Mouse (Mus musculus) heart, postnatal 36 days (tissue): ENCODE measurements around the gene Frmpd4. TPM values are rescaled to one million over a fixed set of nuclear protein-coding genes. Genes with fewer than 3 reads are reported as not detected.

Experiments used
- DNase-seq, 2 experiments: peaks; one replicate each; pipeline ENCODE4 v3.0.0; 2021 to 2022
- intact Hi-C: fragments of 180-260 bp; cut with DNase I; formaldehyde crosslinking; loops from one replicate; pipeline ENCODE4 v1.15.1; 2025
- total RNA-seq, 2 experiments: library from RNA; stranded (reverse); gene quantifications; 2 replicates each; pipeline ENCODE4 v1.2.3; 2021

Gene Frmpd4
- total RNA-seq, 2 experiments from 2014 or later = not detected

GRCm38 (mm10) chrX:167654806-167655495 lies 922.1 kb downstream of the Frmpd4 start:
- DNase-seq = no peak
- intact Hi-C loops = no loop called here

GRCm38 (mm10) chrX:167654249-167654648 lies 922.8 kb downstream of the Frmpd4 start:
- intact Hi-C loops = no loop called here

GRCm38 (mm10) chrX:167597639-167598217 lies 979.3 kb downstream of the Frmpd4 start:
- intact Hi-C loops = no loop called here
- no peak for DNase-seq

More at GRCm38 (mm10) chrX:167654249-167654648, 922.8 kb downstream of the Frmpd4 start:
- no peak for DNase-seq

- DNase-seq = no peak
- intact Hi-C loops = no loop called here
These were observed 1024.2 kb downstream of the Frmpd4 start for GRCm38 (mm10) chrX:167552827-167553226.

GRCm38 (mm10) chrX:167523151-167523550 lies 1053.9 kb downstream of the Frmpd4 start:
- DNase-seq = no peak
- intact Hi-C loops = no loop called here

GRCm38 (mm10) chrX:167522528-167522927 lies 1054.5 kb downstream of the Frmpd4 start:
- intact Hi-C loops = no loop called here
- no peak for DNase-seq

- intact Hi-C loops = no loop called here
- DNase-seq = no peak
These were observed 1058.6 kb downstream of the Frmpd4 start for GRCm38 (mm10) chrX:167518440-167518839.

- DNase-seq = peak; percentile 8 to 14
- intact Hi-C loops = loop anchor here (5.0 to 10.0 kb wide), 2 partner anchors 223 to 320 kb away; no protein-coding TSS in a partner anchor
These were observed 1079.3 kb downstream of the Frmpd4 start for GRCm38 (mm10) chrX:167497780-167498179.

- no peak for DNase-seq
- intact Hi-C loops = loop anchor here (10.0 kb wide), 1 partner anchor 217 kb away; no protein-coding TSS in a partner anchor
These were observed 1084.8 kb downstream of the Frmpd4 start for GRCm38 (mm10) chrX:167492265-167492664.

GRCm38 (mm10) chrX:167491589-167492207 lies 1085.3 kb downstream of the Frmpd4 start:
- DNase-seq = no peak
- intact Hi-C loops = loop anchor here (10.0 kb wide), 1 partner anchor 217 kb away; no protein-coding TSS in a partner anchor

- intact Hi-C loops = no loop called here
- no peak for DNase-seq
These were observed 1093.4 kb downstream of the Frmpd4 start for GRCm38 (mm10) chrX:167483409-167484177.

- intact Hi-C loops = no loop called here
These were observed 1099.4 kb downstream of the Frmpd4 start for GRCm38 (mm10) chrX:167477636-167478035.

GRCm38 (mm10) chrX:167434883-167435282 lies 1142.1 kb downstream of the Frmpd4 start:
- no peak for DNase-seq
- intact Hi-C loops = no loop called here

More at GRCm38 (mm10) chrX:167477636-167478035, 1099.4 kb downstream of the Frmpd4 start:
- no peak for DNase-seq

- DNase-seq = no peak
- intact Hi-C loops = no loop called here
These were observed 1143.1 kb downstream of the Frmpd4 start for GRCm38 (mm10) chrX:167433950-167434349.

Other genes starting within 250 kb of the Frmpd4 start
- 10 to 100 TPM; 49.9 to 51.5 TPM for gene Msl3, start 96.7 kb upstream of the Frmpd4 start, total RNA-seq
- gene Arhgap6, start 217.9 kb upstream of the Frmpd4 start, total RNA-seq = 1 to 10 TPM; 3.2 to 3.3 TPM